Mouse (Mus musculus): ENCODE measurements around the gene Chst5. TPM values are rescaled to one million over a fixed set of nuclear protein-coding genes. Genes with fewer than 3 reads are reported as not detected.
"Not testable (repeated sequence)": the region's sequence is repeated elsewhere in the genome, so short reads cannot be mapped to it uniquely, and the experiment has no call there.

Gene Chst5
- total RNA-seq, 2 experiments from 2014 or later: 0.62 to 0.85 TPM

DNA sequence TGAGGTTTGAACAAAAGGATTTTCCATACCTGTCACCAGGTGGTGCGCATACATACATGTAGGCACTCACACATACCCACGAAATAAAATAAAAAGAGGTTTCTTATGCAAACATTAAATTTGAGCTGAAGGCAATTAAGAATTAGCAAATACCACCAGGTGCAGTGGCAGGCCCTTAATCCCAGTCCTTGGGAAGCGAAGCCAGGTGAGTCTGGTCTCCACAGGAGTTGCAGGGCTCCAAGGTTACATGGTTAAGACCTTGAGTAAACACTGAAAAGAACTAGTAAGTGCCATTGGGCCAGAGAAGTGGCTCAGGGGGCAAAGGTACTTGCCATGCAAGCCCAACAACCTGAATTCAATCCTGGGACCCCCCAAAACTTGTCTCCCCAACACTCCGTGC, 26.6 kb downstream of the Chst5 start:
- intact Hi-C loops (cut with DNase I): no loop called here
- no peak for DNase-seq (ENCODE audit: low spot score in 2 of 2)

GRCm38 (mm10) chr8:111881591-111881990, 28.7 kb downstream of the Chst5 start:
- intact Hi-C loops (cut with DNase I): no loop called here
- DNase-seq (ENCODE audit: low spot score in 2 of 2): peak in 1 of 2 experiments; percentile 20

DNA sequence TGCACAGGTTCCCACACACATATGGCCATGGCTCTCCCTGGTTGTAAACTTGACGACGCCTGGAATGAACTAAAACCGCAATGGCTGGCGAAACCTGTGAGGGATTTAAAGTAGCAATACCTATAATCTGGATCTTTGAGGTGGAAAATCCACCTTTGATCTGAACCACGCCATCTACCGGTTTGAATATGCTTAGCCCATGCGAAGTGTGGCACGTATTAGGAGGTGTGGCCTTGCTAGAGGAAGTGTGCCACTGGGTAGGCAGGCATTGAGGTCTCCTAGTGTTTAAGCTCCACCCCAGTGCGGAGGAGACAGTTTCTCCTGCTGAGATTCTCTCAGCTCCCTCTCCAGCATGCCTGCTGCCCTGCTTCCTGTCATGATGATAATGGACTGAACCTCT, 32.5 kb downstream of the Chst5 start:
- intact Hi-C loops (cut with DNase I): loop anchor here (10.0 kb wide), 1 partner anchor 117 kb away; the partner anchor contains the start of gene Adat1
- no peak for DNase-seq (ENCODE audit: low spot score in 2 of 2)

DNA sequence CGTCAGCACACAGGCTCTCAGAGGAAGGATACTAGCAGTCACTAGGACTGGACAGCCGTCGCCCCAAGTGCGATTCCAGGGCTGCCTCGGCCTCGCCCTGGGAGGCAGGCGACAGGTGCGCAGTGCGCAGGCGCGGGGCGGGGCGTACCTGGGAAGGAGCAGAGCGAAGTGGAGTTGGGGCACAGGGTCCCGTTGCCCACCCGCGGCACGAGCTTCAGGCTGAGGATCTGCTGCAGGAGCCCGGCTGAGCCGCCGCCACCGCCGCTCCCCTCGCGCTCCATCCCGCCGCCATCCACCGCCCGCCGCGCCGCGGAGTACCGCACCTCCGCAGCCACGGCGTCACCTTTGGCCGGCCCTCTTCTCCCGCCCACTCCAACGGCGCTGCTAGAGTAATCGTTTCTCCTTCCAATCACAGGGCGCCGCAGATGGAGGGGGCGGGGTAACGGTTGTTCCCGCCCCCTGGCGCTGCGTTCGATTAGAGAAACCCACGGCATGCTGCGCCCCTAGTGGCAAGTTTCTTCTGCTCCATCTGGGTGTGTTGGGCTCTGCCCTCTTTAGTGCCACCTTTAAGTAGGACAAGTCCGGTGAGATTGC, 33.8 kb downstream of the Chst5 start, which contains the start of gene Tmem170:
Gene Tmem170 (minus strand): TSS at position 396 of the 594 bp plus-strand sequence.
- intact Hi-C loops (cut with DNase I): loop anchor here (10.0 kb wide), 1 partner anchor 118 kb away; the partner anchor contains the start of gene Adat1
- DNase-seq (ENCODE audit: low spot score in 2 of 2): peak; percentile 98 to 99

DNA sequence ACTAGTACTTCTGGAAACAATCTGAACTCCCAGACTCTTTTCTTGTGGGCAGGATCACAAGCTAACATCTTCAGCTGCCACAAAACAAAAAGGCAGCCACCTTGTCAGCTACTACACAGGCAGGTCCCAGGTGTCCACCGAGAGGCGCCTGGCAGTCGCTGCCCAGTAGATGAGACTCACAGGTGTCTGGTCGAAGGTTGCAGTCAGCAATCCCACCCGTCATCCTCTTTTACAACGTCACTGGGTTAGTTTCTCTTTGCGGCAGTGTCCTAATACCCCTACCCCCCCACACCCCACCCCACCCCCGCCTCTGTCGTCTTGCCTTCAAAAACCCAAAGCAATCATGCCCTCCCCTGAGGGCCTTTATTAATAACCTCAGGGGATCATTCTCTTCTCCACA, 34.5 kb downstream of the Chst5 start:
- intact Hi-C loops (cut with DNase I): loop anchor here (10.0 kb wide), 1 partner anchor 119 kb away; the partner anchor contains the start of gene Adat1
- DNase-seq (ENCODE audit: low spot score in 2 of 2): no peak

DNA sequence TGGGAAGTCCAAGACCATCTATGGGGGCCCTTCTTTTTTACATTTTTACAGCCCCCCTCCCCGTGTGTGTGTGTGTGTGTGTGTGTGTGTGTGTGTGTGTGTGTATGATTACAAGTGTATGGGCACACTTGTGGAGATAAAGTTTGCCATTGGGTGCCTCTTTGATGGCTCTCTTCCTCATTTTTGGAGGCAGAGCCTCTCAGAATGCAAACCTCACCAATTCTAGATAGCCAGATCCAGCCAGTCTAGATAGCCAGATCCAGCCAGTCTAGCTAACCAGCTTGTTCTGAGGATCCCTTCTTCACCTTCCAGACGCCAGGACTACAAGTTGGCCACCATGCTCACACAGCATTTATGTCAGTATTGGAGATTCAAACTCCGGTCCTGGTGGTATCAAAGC, 39.0 kb downstream of the Chst5 start:
- intact Hi-C loops (cut with DNase I): loop anchor here (10.0 kb wide), 1 partner anchor 124 kb away; the partner anchor contains the start of gene Adat1
- no peak for DNase-seq (ENCODE audit: low spot score in 2 of 2)

DNA sequence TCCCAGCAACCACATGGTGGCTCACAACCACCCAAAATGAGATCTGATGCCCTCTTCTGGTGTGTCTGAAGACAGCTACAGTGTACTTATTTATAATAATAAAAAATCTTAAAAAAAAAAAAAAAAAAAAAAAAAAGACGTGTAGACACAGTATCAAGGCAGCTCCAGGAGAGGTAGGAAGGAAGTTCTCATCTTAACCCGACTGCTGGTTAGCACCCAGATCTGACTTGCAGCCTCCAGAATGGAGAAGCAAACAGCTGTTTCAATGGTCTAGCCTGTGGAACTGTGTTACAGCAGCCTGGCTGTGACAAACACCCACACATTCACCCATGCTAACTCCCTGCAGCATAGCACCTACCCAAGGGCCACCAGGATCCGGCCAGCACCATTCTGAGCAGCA, 39.9 kb downstream of the Chst5 start:
- intact Hi-C loops (cut with DNase I): loop anchor here (10.0 kb wide), 1 partner anchor 124 kb away; the partner anchor contains the start of gene Adat1
- no peak for DNase-seq (ENCODE audit: low spot score in 2 of 2)

GRCm38 (mm10) chr8:111868664-111869063, 41.6 kb downstream of the Chst5 start:
- intact Hi-C loops (cut with DNase I): no loop called here
- DNase-seq (ENCODE audit: low spot score in 2 of 2): no peak

- intact Hi-C loops (cut with DNase I): no loop called here
- DNase-seq (ENCODE audit: low spot score in 2 of 2): peak in 1 of 2 experiments; percentile 15
These were observed 44.4 kb downstream of the Chst5 start for GRCm38 (mm10) chr8:111865857-111866256.

DNA sequence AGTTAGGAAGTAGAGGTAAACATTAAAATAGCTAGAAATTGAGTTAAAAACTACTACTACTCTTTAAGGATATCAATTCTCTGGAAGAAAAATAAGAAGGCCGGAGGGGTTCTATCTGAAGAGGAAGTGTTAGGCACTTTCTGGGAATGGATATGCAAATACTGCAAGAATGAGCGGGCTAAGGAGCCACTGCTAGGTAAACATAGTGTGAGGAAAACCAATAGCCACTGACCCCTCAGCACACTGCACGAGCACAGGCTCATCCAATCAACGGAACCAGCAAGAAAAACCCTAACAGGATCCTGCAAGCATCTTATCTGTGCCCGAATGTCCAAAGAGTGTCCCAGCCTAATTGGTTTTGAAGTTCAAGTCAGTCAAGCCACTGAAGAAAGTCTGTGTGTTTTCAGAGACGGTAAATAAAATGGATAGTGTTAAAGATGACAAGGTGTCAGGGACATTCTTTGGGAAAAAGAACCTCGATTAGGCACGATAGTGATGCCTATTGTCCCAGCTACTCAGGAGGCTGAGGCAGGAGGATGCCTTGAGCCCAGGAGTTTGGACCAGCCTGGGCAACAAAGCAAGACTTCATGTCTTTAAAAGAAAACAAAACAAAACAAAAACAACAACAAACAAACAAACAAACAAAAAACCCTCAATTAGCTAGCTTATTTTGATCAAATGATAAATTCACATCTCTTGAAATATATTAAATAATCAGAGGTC, 45.0 kb downstream of the Chst5 start:
- no peak for DNase-seq (ENCODE audit: low spot score in 2 of 2)
- intact Hi-C loops (cut with DNase I): no loop called here

GRCm38 (mm10) chr8:111864648-111865047, 45.6 kb downstream of the Chst5 start:
- intact Hi-C loops (cut with DNase I): no loop called here
- DNase-seq (ENCODE audit: low spot score in 2 of 2): no peak

- intact Hi-C loops (cut with DNase I): no loop called here
- no peak for DNase-seq (ENCODE audit: low spot score in 2 of 2)
These were observed 47.0 kb downstream of the Chst5 start for GRCm38 (mm10) chr8:111863280-111863679.

- no peak for DNase-seq (ENCODE audit: low spot score in 2 of 2)
- intact Hi-C loops (cut with DNase I): no loop called here
These were observed 54.3 kb downstream of the Chst5 start for GRCm38 (mm10) chr8:111855977-111856376.

GRCm38 (mm10) chr8:111853861-111854501, 56.3 kb downstream of the Chst5 start, which contains the start of gene Cfdp1:
Gene Cfdp1 (minus strand): TSS chr8:111854291.
- DNase-seq (ENCODE audit: low spot score in 2 of 2): peak; percentile 97
- intact Hi-C loops (cut with DNase I): no loop called here

GRCm38 (mm10) chr8:111853219-111853618, 57.0 kb downstream of the Chst5 start:
- DNase-seq (ENCODE audit: low spot score in 2 of 2); intact Hi-C loops (cut with DNase I): not testable (repeated sequence)

- intact Hi-C loops (cut with DNase I): no loop called here
- no peak for DNase-seq (ENCODE audit: low spot score in 2 of 2)
These were observed 63.5 kb downstream of the Chst5 start for GRCm38 (mm10) chr8:111846746-111847145.
